Mouse (Mus musculus): Measurements from ENCODE around the gene Rad51b. TPM values are rescaled to one million over a fixed set of nuclear protein-coding genes. Genes with fewer than 3 reads are reported as not detected.

Gene Rad51b
- polyA plus RNA-seq, 1 experiment from 2014 or later, result 7.8 TPM

DNA sequence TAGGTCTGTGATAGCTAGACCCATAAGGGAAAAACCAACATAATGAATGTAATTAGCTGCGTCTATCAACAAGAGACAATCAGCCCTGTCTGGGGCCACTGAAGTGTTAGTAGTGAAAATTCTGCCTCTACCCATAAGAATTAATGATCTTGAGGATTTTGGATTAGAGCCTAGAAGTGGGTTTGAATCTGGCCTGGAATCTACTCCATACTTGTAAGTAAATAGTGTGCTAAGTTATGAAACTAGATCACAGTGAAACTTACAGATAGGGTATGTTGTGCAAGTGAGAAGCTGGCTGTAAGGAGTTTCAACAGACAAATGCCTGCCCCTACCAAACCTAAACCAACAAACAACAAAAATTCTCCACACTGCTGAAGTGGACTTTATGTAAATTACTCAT lies 83.1 kb downstream of the Rad51b start:
- 79% methylated on average over 1 of the region's 1 CpGs for WGBS

GRCm38 (mm10) chr12:79381489-79381888 lies 84.4 kb downstream of the Rad51b start:
- H3K4me2 ChIP-seq (ENCODE audit: low read depth, low read length), result no peak overlapping the region
- WGBS, result 58% methylated on average over 3 of the region's 3 CpGs

More for the DNA sequence above, 83.1 kb downstream of the Rad51b start:
- ATAC-seq (ENCODE audit: insufficient read depth, low FRiP score), result no peak
- Histone ChIP-seq H3K4me2 (ENCODE audit: low read depth, low read length) (no peak overlapping the region), H3K4me1 (ENCODE audit: control insufficient read depth, insufficient read depth, low read length) (peaks cover 21% of the 10 kb centered on the region), H3K9me3 (replicated peaks; ENCODE audit: control insufficient read depth, low read length) (no peaks in the 10 kb centered on the region), H3K36me3 (ENCODE audit: control insufficient read depth, insufficient read depth, low read length) (no peaks in the 10 kb centered on the region), H3K4me3 (replicated peaks; ENCODE audit: low read length) (no peak overlapping the region), H3K27me3 (ENCODE audit: control insufficient read depth, insufficient read depth, low read length) (no peaks in the 10 kb centered on the region), H3K27ac (ENCODE audit: low read length) (no peak overlapping the region), H3K9ac (ENCODE audit: low read length) (no peak overlapping the region)

DNA sequence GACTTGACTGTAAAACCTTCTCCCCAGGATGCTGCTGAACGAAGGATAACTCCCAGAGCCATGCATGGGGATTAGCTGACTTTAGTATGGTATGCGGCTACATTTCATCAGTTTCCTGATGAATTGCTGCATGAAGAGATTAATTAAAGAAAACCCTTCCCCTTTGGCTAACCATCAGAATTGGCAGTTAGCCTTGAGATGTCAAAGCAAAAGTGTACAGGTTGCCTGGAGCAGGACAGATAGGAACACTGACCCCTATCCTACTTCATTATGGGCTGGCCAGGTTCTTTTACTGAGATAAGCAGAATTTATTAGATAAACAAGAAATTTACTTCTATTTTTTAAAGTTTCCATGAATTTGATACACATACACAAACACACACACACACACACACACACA lies 85.3 kb downstream of the Rad51b start:
- WGBS, result 43% methylated on average over 2 of the region's 2 CpGs
- H3K4me1 ChIP-seq (ENCODE audit: control insufficient read depth, insufficient read depth, low read length), result peaks cover 30% of the 10 kb centered on the region
- peak overlapping the region; percentile 79 for H3K27ac ChIP-seq (ENCODE audit: low read length)
- no peak overlapping the region for H3K9ac ChIP-seq (ENCODE audit: low read length)
- H3K27me3 ChIP-seq (ENCODE audit: control insufficient read depth, insufficient read depth, low read length), result no peaks in the 10 kb centered on the region
- no peaks in the 10 kb centered on the region for H3K9me3 ChIP-seq (replicated peaks; ENCODE audit: control insufficient read depth, low read length)
- no peaks in the 10 kb centered on the region for H3K36me3 ChIP-seq (ENCODE audit: control insufficient read depth, insufficient read depth, low read length)
- H3K4me3 ChIP-seq (replicated peaks; ENCODE audit: low read length), result no peak overlapping the region
- ATAC-seq (ENCODE audit: insufficient read depth, low FRiP score), result no peak
- no peak overlapping the region for H3K4me2 ChIP-seq (ENCODE audit: low read depth, low read length)

More at GRCm38 (mm10) chr12:79381489-79381888, 84.4 kb downstream of the Rad51b start:
- peak overlapping the region; percentile 21; the same call in 1 of the 2 replicates for H3K27ac ChIP-seq (ENCODE audit: low read length)
- H3K9ac ChIP-seq (ENCODE audit: low read length), result no peak overlapping the region
- H3K9me3 ChIP-seq (replicated peaks; ENCODE audit: control insufficient read depth, low read length), result no peaks in the 10 kb centered on the region
- ATAC-seq (ENCODE audit: insufficient read depth, low FRiP score), result no peak
- no peaks in the 10 kb centered on the region for H3K27me3 ChIP-seq (ENCODE audit: control insufficient read depth, insufficient read depth, low read length)
- H3K4me3 ChIP-seq (replicated peaks; ENCODE audit: low read length), result no peak overlapping the region
- H3K4me1 ChIP-seq (ENCODE audit: control insufficient read depth, insufficient read depth, low read length), result peaks cover 26% of the 10 kb centered on the region
- no peaks in the 10 kb centered on the region for H3K36me3 ChIP-seq (ENCODE audit: control insufficient read depth, insufficient read depth, low read length)

DNA sequence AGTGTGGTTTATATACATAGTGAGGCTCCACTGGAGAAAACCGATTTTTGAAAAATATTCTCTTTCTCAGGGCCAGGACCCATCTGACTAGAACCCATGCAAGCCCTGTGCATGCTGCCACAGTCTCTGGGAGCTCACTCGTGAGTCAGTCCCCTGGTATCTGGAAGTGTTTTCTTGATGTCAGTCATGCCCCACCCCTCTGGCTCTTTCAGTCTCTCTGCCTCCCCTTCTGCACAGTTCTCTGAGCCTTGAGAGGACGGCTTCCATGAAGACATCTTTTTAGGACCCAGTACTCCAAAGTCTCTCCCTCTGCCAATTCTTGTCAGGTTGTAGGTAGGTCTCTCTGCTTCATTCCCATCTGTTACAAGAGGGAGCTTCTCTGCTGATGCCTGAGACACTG lies 86.5 kb downstream of the Rad51b start:
- WGBS, result 34% methylated on average over 3 of the region's 3 CpGs
- H3K27ac ChIP-seq (ENCODE audit: low read length), result peak overlapping the region; percentile 93
- peak; percentile 64; the same call in 1 of the 2 replicates for ATAC-seq (ENCODE audit: insufficient read depth, low FRiP score)

GRCm38 (mm10) chr12:79384787-79385186 lies 87.7 kb downstream of the Rad51b start:
- Histone ChIP-seq H3K9ac (ENCODE audit: low read length) (peak overlapping the region; percentile 62), H3K4me2 (ENCODE audit: low read depth, low read length) (peak overlapping the region; percentile 46), H3K27me3 (ENCODE audit: control insufficient read depth, insufficient read depth, low read length) (no peaks in the 10 kb centered on the region), H3K4me1 (ENCODE audit: control insufficient read depth, insufficient read depth, low read length) (peaks cover 30% of the 10 kb centered on the region), H3K4me3 (replicated peaks; ENCODE audit: low read length) (peak overlapping the region; percentile 25; the same call in 1 of the 2 replicates), H3K36me3 (ENCODE audit: control insufficient read depth, insufficient read depth, low read length) (no peaks in the 10 kb centered on the region), H3K27ac (ENCODE audit: low read length) (peak overlapping the region; percentile 94), H3K9me3 (replicated peaks; ENCODE audit: control insufficient read depth, low read length) (no peaks in the 10 kb centered on the region)
- ATAC-seq (ENCODE audit: insufficient read depth, low FRiP score), result peak; percentile 72
- 17% methylated on average over 9 of the region's 9 CpGs for WGBS

More for the DNA sequence above, 86.5 kb downstream of the Rad51b start:
- no peaks in the 10 kb centered on the region for H3K9me3 ChIP-seq (replicated peaks; ENCODE audit: control insufficient read depth, low read length)
- peak overlapping the region; percentile 46 for H3K4me2 ChIP-seq (ENCODE audit: low read depth, low read length)
- H3K27me3 ChIP-seq (ENCODE audit: control insufficient read depth, insufficient read depth, low read length), result no peaks in the 10 kb centered on the region
- peaks cover 27% of the 10 kb centered on the region for H3K4me1 ChIP-seq (ENCODE audit: control insufficient read depth, insufficient read depth, low read length)
- peak overlapping the region; percentile 48 for H3K9ac ChIP-seq (ENCODE audit: low read length)
- H3K4me3 ChIP-seq (replicated peaks; ENCODE audit: low read length), result peak overlapping the region; percentile 28
- no peaks in the 10 kb centered on the region for H3K36me3 ChIP-seq (ENCODE audit: control insufficient read depth, insufficient read depth, low read length)

- Histone ChIP-seq H3K4me1 (ENCODE audit: control insufficient read depth, insufficient read depth, low read length) (peaks cover 30% of the 10 kb centered on the region), H3K4me3 (replicated peaks; ENCODE audit: low read length) (peak overlapping the region; percentile 25; the same call in 1 of the 2 replicates), H3K27me3 (ENCODE audit: control insufficient read depth, insufficient read depth, low read length) (no peaks in the 10 kb centered on the region), H3K36me3 (ENCODE audit: control insufficient read depth, insufficient read depth, low read length) (no peaks in the 10 kb centered on the region), H3K9me3 (replicated peaks; ENCODE audit: control insufficient read depth, low read length) (no peaks in the 10 kb centered on the region), H3K9ac (ENCODE audit: low read length) (no peak overlapping the region), H3K27ac (ENCODE audit: low read length) (peak overlapping the region; percentile 94), H3K4me2 (ENCODE audit: low read depth, low read length) (peak overlapping the region; percentile 46)
- peak; percentile 34; the same call in 1 of the 2 replicates for ATAC-seq (ENCODE audit: insufficient read depth, low FRiP score)
- WGBS, result 31% methylated on average over 5 of the region's 5 CpGs
Observed at GRCm38 (mm10) chr12:79385199-79385598, 88.1 kb downstream of the Rad51b start.

DNA sequence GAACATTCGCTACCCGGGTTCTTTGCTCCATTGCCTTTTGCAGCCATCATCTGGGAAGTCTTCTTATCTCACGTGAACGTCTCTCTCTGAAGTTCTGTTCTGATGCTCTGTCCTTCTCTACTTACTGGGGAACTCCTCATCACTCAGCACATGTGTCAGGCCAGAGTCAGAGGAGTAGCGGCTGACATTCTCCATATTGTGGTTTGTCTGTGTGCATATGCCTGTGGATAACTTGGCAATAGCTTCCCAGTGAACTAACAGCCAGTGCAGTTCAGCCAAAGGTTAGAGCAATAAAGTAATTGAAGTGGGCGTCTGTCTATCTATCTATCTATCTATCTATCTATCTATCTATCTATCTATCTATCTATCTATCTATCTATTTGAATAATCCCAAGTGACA lies 90.8 kb downstream of the Rad51b start:
- Histone ChIP-seq H3K4me2 (ENCODE audit: low read depth, low read length) (no peak overlapping the region), H3K9ac (ENCODE audit: low read length) (0 out of 2 replicates have a peak overlapping the region, but pooled peaks have one; percentile 40), H3K4me3 (replicated peaks; ENCODE audit: low read length) (no peak overlapping the region), H3K27me3 (ENCODE audit: control insufficient read depth, insufficient read depth, low read length) (no peaks in the 10 kb centered on the region), H3K27ac (ENCODE audit: low read length) (peak overlapping the region; percentile 70), H3K9me3 (replicated peaks; ENCODE audit: control insufficient read depth, low read length) (no peaks in the 10 kb centered on the region), H3K36me3 (ENCODE audit: control insufficient read depth, insufficient read depth, low read length) (no peaks in the 10 kb centered on the region), H3K4me1 (ENCODE audit: control insufficient read depth, insufficient read depth, low read length) (peaks cover 27% of the 10 kb centered on the region)
- peak; percentile 54; the same call in 1 of the 2 replicates for ATAC-seq (ENCODE audit: insufficient read depth, low FRiP score)
- 52% methylated on average over 6 of the region's 6 CpGs for WGBS

GRCm38 (mm10) chr12:79389251-79389650 lies 92.2 kb downstream of the Rad51b start:
- ATAC-seq (ENCODE audit: insufficient read depth, low FRiP score), result no peak
- 91% methylated on average over 3 of the region's 3 CpGs for WGBS
- Histone ChIP-seq H3K9ac (ENCODE audit: low read length) (no peak overlapping the region), H3K4me2 (ENCODE audit: low read depth, low read length) (no peak overlapping the region), H3K27ac (ENCODE audit: low read length) (no peak overlapping the region; the same call in 1 of the 2 replicates), H3K9me3 (replicated peaks; ENCODE audit: control insufficient read depth, low read length) (no peaks in the 10 kb centered on the region), H3K4me3 (replicated peaks; ENCODE audit: low read length) (no peak overlapping the region), H3K4me1 (ENCODE audit: control insufficient read depth, insufficient read depth, low read length) (peaks cover 20% of the 10 kb centered on the region), H3K27me3 (ENCODE audit: control insufficient read depth, insufficient read depth, low read length) (no peaks in the 10 kb centered on the region), H3K36me3 (ENCODE audit: control insufficient read depth, insufficient read depth, low read length) (no peaks in the 10 kb centered on the region)

DNA sequence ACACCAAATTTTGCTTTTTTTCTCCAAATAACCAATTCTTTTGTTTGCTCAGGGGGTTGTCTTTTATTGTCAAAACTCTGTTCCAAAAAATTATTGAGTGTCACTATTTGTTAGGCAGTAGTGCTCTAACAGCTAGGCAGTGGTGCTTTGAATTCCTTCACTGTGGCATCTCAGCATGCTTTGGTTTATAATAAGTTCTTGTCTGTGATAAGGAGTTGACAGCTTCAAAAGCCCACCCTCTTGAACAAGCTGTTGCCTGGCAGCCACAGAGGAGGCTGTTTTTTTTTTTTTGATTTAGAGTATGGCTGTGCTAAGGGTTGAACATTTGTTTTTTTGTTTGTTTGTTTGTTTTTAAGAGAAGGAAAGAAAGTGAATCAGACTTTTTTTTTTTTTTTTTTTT lies 92.9 kb downstream of the Rad51b start:
- no peak for ATAC-seq (ENCODE audit: insufficient read depth, low FRiP score)
- H3K4me2 ChIP-seq (ENCODE audit: low read depth, low read length), result no peak overlapping the region

More for the DNA sequence above, 92.9 kb downstream of the Rad51b start:
- Histone ChIP-seq H3K27ac (ENCODE audit: low read length) (no peak overlapping the region), H3K9me3 (replicated peaks; ENCODE audit: control insufficient read depth, low read length) (no peaks in the 10 kb centered on the region), H3K4me3 (replicated peaks; ENCODE audit: low read length) (no peak overlapping the region), H3K27me3 (ENCODE audit: control insufficient read depth, insufficient read depth, low read length) (no peaks in the 10 kb centered on the region), H3K9ac (ENCODE audit: low read length) (no peak overlapping the region), H3K4me1 (ENCODE audit: control insufficient read depth, insufficient read depth, low read length) (peaks cover 13% of the 10 kb centered on the region), H3K36me3 (ENCODE audit: control insufficient read depth, insufficient read depth, low read length) (no peaks in the 10 kb centered on the region)
